21 mouse cellular contexts compared by ENCODE assay signal in the genomic region with DNA sequence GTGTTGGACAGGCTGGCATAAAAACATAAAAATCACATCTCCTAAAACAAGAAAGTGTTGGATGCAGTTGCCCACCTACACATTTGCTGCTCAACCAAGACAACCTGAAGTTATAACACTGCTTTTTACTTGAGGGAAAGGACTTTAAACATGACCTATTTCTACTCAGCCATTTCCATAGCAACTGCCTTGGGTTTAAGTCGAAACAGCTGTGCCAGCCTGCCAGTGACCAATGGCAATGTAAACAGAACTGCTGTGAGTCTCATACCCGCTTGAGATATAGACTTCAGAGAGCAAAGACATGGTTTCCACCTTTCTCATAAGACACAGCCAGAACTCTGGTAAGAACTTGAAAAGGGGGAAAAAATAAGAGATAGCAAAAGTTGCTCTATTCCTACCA. TPM values are rescaled to one million over a fixed set of nuclear protein-coding genes. Genes with fewer than 3 reads are reported as not detected.
DNase-seq lines count a peak whose midpoint lies in the region; ATAC-seq and TF ChIP-seq lines count a peak whose summit lies in the region.
"Had no signal": no experiment of that assay in that cellular context is flagged by ENCODE, and none has a peak within 500 bp of the region (broad histone marks: within the 10 kb centered on the region; RNA-seq: fewer than 3 reads in every experiment).

No protein-coding gene starts in this region.

- TF ChIP-seq CTCF in left cerebral cortex, adult 2 months (IDR thresholded peaks at IDR 0.05): no peak

- no peak for ATAC-seq in cerebellum, adult (ENCODE audit: insufficient number of reproducible peaks, low FRiP score, low TSS enrichment)
- ATAC-seq in megakaryocyte-erythroid progenitor cell, adult 5-6 weeks (replicated peaks; ENCODE audit: low FRiP score, low TSS enrichment, poor library complexity, severe bottlenecking): no peak
- ATAC-seq: intestine, postnatal 0 days had no signal

- H3K36me3 ChIP-seq in limb, embryonic 10.5 days: no peaks in the 10 kb centered on the region
- H3K36me3 ChIP-seq: forebrain, embryonic 10.5 days; heart, embryonic 15.5 days; liver, embryonic 15.5 days; neural tube, embryonic 13.5 days had no signal

- H3K4me1 ChIP-seq in limb, embryonic 10.5 days: peaks cover 16% of the 10 kb centered on the region
- H3K4me1 ChIP-seq: forebrain, embryonic 10.5 days; hindbrain, embryonic 13.5 days; liver, embryonic 15.5 days had no signal

- H3K9me3 ChIP-seq in limb, embryonic 10.5 days (replicated peaks): no peaks in the 10 kb centered on the region
- H3K9me3 ChIP-seq: forebrain, embryonic 10.5 days; heart, embryonic 15.5 days; hindbrain, embryonic 13.5 days; liver, embryonic 15.5 days; neural tube, embryonic 13.5 days had no signal

- intact Hi-C loops in left cerebral cortex, adult 2 months (cut with DNase I): no loop called here
- intact Hi-C loops in left cerebral cortex, postnatal 36 days (cut with DNase I): no loop called here

- no peaks in the 10 kb centered on the region for H3K27me3 ChIP-seq in limb, embryonic 10.5 days (ENCODE audit: low read depth, poor library complexity, severe bottlenecking)
- H3K27me3 ChIP-seq: heart, embryonic 15.5 days; hindbrain, embryonic 13.5 days; liver, embryonic 15.5 days; neural tube, embryonic 13.5 days had no signal

- H3K27ac ChIP-seq in left cerebral cortex, adult 2 months: peak overlapping the region; percentile 53; the same call in 1 of the 2 replicates
- H3K27ac ChIP-seq in limb, embryonic 10.5 days: no peak overlapping the region
- H3K27ac ChIP-seq: forebrain, embryonic 10.5 days; heart, embryonic 15.5 days; hindbrain, embryonic 13.5 days; liver, embryonic 15.5 days; neural tube, embryonic 13.5 days had no signal

- no peak for DNase-seq in left cerebral cortex, adult 2 months (ENCODE audit: extremely low spot score in 1 of 2, low spot score in 2 of 2)
- no peak for DNase-seq in left cerebral cortex, postnatal 36 days (ENCODE audit: low spot score in 2 of 2)
- peak; percentile 61 for DNase-seq in 3T3-L1 (ENCODE audit: low read depth, low spot score)
- DNase-seq in embryo, embryonic 11 days: peak; percentile 63
- peak; percentile 68 for DNase-seq in limb, embryonic 10.5 days (ENCODE audit: low spot score)
- DNase-seq in yolk sac, embryonic 10.5 days (ENCODE audit: low spot score): no peak
- DNase-seq: B cell, adult 2 months; cerebellum, adult 2 months; heart, adult 18-20 months; kidney, postnatal 14 days; layer of hippocampus, adult 9-11 months; left cerebral cortex, postnatal 4 days; lung, postnatal 4 days had no signal

- 35% methylated on average over 2 of the region's 2 CpGs for WGBS in limb, embryonic 10.5 days

- H3K4me3 ChIP-seq in left cerebral cortex, adult 2 months: no peak overlapping the region
- no peak overlapping the region for H3K4me3 ChIP-seq in limb, embryonic 10.5 days
- H3K4me3 ChIP-seq: forebrain, embryonic 10.5 days; heart, embryonic 15.5 days; hindbrain, embryonic 13.5 days; liver, embryonic 15.5 days; neural tube, embryonic 13.5 days had no signal

RNA-seq across cellular contexts. Expression of a gene that starts 24.8 kb away (rescaled TPM):
- 10 to 100 TPM; 22.4 to 24.1 TPM for total RNA-seq in left cerebral cortex, adult 2 months (2021)
- total RNA-seq in left cerebral cortex, postnatal 36 days (2021): 10 to 100 TPM; 22.1 to 24.5 TPM
- polyA plus RNA-seq in limb, embryonic 10.5 days (2016; fragmentation: Nextera tagmentation; extraction: Ambion mirVana): 12.9 and 14.2 TPM in 2 replicates
- 4.9 and 10.9 TPM in 2 replicates for total RNA-seq in megakaryocyte-erythroid progenitor cell, adult 5-6 weeks (2014; fragmentation: Nextera tagmentation)
- total RNA-seq in megakaryocyte-erythroid progenitor cell, adult 5-6 weeks (2017): 8.9 and 15.5 TPM in 2 replicates

RNA-seq across cellular contexts. Expression of a gene that starts 52.3 kb away (rescaled TPM):
- total RNA-seq in left cerebral cortex, adult 2 months (2021): 100 to 1,000 TPM; 459 to 480 TPM
- total RNA-seq in left cerebral cortex, postnatal 36 days (2021): 100 to 1,000 TPM; 410 to 414 TPM
- 8.2 and 9.8 TPM in 2 replicates for polyA plus RNA-seq in limb, embryonic 10.5 days (2016; fragmentation: Nextera tagmentation; extraction: Ambion mirVana)
- total RNA-seq in megakaryocyte-erythroid progenitor cell, adult 5-6 weeks (2014; fragmentation: Nextera tagmentation): 24.8 and 25.7 TPM in 2 replicates
- 57.6 and 66.5 TPM in 2 replicates for total RNA-seq in megakaryocyte-erythroid progenitor cell, adult 5-6 weeks (2017)

Comparison
In these comparisons a context has a peak if more than half of its experiments do, and no peak if none do; other contexts are left out.
1. DNase-seq: peak in 3T3-L1 (single experiment), embryo, embryonic 11 days (single experiment) and limb, embryonic 10.5 days (single experiment); none in left cerebral cortex, adult 2 months (0 of 2), left cerebral cortex, postnatal 36 days (0 of 2) and yolk sac, embryonic 10.5 days (single experiment).
2. RNA of a gene that starts 52.3 kb away (total RNA-seq): 459 to 480 TPM in left cerebral cortex, adult 2 months and 410 to 414 TPM in left cerebral cortex, postnatal 36 days; 24.8 to 66.5 TPM in megakaryocyte-erythroid progenitor cell, adult 5-6 weeks; every median in the first group is over 4 times any median in the second.